Mouse (Mus musculus) cortical plate, adult 2 months (tissue): ENCODE measurements around the gene Egfl6.

Experiments used
- CTCF ChIP-seq: fragments of 200-500 bp; IDR thresholded peaks from 2 replicates; pipeline ENCODE4 v1.5.1; 2011; ENCODE audit warnings: mild to moderate bottlenecking, control low read depth, low read length; ENCODE audit not compliant: insufficient read depth; ENCODE audit errors: extremely low read depth
- POLR2A ChIP-seq: fragments of 200-500 bp; IDR thresholded peaks from 2 replicates; pipeline ENCODE4 v1.6.1; 2011; ENCODE audit warnings: mild to moderate bottlenecking, low read length, control low read depth; ENCODE audit not compliant: insufficient read depth; ENCODE audit errors: extremely low read depth

- TF ChIP-seq CTCF (no peak), POLR2A (no peak)
Measured at GRCm38 (mm10) chrX:166477393-166477792, 108.1 kb downstream of the Egfl6 start.
